Mouse (Mus musculus) MEL-GATA-1-ER (cell line): Measurements from ENCODE around the gene Slc22a19.
"Not testable (repeated sequence)": the region's sequence is repeated elsewhere in the genome, so short reads cannot be mapped to it uniquely, and the experiment has no call there.

ENCODE experiments used
- DNase-seq: peaks from one replicate; pipeline ENCODE4 v3.0.0-alpha.2; 2012; ENCODE audit warnings: low read depth; ENCODE audit errors: extremely low read depth

The Slc22a19 gene

GRCm38 (mm10) chr19:7711148-7711547, at the start of gene Slc22a19:
Gene Slc22a19 (minus strand): TSS chr19:7711310.
- DNase-seq = no peak

- DNase-seq = not testable (repeated sequence)
These were observed 42.3 kb upstream of the Slc22a19 start for GRCm38 (mm10) chr19:7753371-7753770.

- DNase-seq = peak; percentile 1
These were observed 18.4 kb upstream of the Slc22a19 start for GRCm38 (mm10) chr19:7729543-7729942.

- DNase-seq = not testable (repeated sequence)
These were observed 18.0 kb downstream of the Slc22a19 start for GRCm38 (mm10) chr19:7693104-7693503.

- DNase-seq = no peak
These were observed 19.9 kb downstream of the Slc22a19 start for GRCm38 (mm10) chr19:7691259-7691658.

- DNase-seq = no peak
These were observed 23.1 kb downstream of the Slc22a19 start for GRCm38 (mm10) chr19:7687988-7688387.

GRCm38 (mm10) chr19:7672033-7672432, 39.1 kb downstream of the Slc22a19 start:
- no peak for DNase-seq

- DNase-seq = no peak
These were observed 62.0 kb downstream of the Slc22a19 start for GRCm38 (mm10) chr19:7648913-7649666.

- DNase-seq = no peak
These were observed 77.3 kb downstream of the Slc22a19 start for GRCm38 (mm10) chr19:7633786-7634185.

- no peak for DNase-seq
These were observed 78.1 kb downstream of the Slc22a19 start for GRCm38 (mm10) chr19:7633021-7633420.
